Mouse (Mus musculus): ENCODE measurements around the gene Bcl2l14.

GRCm38 (mm10) chr6:134365952-134366351 lies 30.2 kb upstream of the Bcl2l14 start:
- no peak for TF ChIP-seq CTCF (IDR thresholded peaks at IDR 0.05; ENCODE audit: borderline replicate concordance, control insufficient read depth, extremely low read depth, insufficient read depth, low read length, poor library complexity)
- TF ChIP-seq POLR2A (IDR thresholded peaks at IDR 0.05; ENCODE audit: control insufficient read depth, extremely low read depth, insufficient read depth, low read length, poor library complexity): no peak
